Comparison of ENCODE assay signal across 20 mouse cellular contexts in genomic region chr17:45237246-45237645, GRCm38 (mm10).
DNase-seq lines count a peak whose midpoint lies in the region; ATAC-seq and TF ChIP-seq lines count a peak whose summit lies in the region.
"Had no signal": no experiment of that assay in that cellular context is flagged by ENCODE, and none has a peak within 500 bp of the region (broad histone marks: within the 10 kb centered on the region; RNA-seq: fewer than 3 reads in every experiment).

No protein-coding gene starts in this region.

- no peak overlapping the region for H3K27ac ChIP-seq in kidney, adult 2 months (ENCODE audit: insufficient read depth, low read depth, low read length)
- no peak overlapping the region for H3K27ac ChIP-seq in lung, postnatal 0 days (ENCODE audit: low read length)
- no peak overlapping the region for H3K27ac ChIP-seq in MEL (ENCODE audit: control insufficient read depth, low read depth, low read length)
- no peak overlapping the region for H3K27ac ChIP-seq in small intestine, adult 2 months (ENCODE audit: insufficient read depth, low read depth, low read length)
- H3K27ac ChIP-seq in kidney, embryonic 16.5 days (ENCODE audit: low read length), result no peak overlapping the region
- H3K27ac ChIP-seq: embryonic facial prominence, embryonic 15.5 days; forebrain, embryonic 10.5 days; hindbrain, embryonic 10.5 days; limb, embryonic 10.5 days; liver, embryonic 12.5 days had no signal

- H3K27me3 ChIP-seq in kidney, adult 2 months (replicated peaks; ENCODE audit: control insufficient read depth, insufficient read depth, low read length), result no peaks in the 10 kb centered on the region
- no peaks in the 10 kb centered on the region for H3K27me3 ChIP-seq in lung, postnatal 0 days (replicated peaks; ENCODE audit: insufficient read depth, low read length)
- no peaks in the 10 kb centered on the region for H3K27me3 ChIP-seq in MEL (ENCODE audit: control insufficient read depth in 1 of 2, insufficient read depth in 2 of 2, low read length in 2 of 2)
- no peaks in the 10 kb centered on the region for H3K27me3 ChIP-seq in small intestine, adult 2 months (ENCODE audit: control insufficient read depth, insufficient read depth, low read length)
- no peaks in the 10 kb centered on the region for H3K27me3 ChIP-seq in kidney, embryonic 16.5 days (ENCODE audit: insufficient read depth, low read length)
- H3K27me3 ChIP-seq: liver, embryonic 12.5 days had no signal

- no peak overlapping the region for H3K4me3 ChIP-seq in kidney, adult 2 months (ENCODE audit: insufficient read depth, low read depth, low read length)
- H3K4me3 ChIP-seq in lung, postnatal 0 days (ENCODE audit: low read depth, low read length), result no peak overlapping the region
- H3K4me3 ChIP-seq in MEL (ENCODE audit: control insufficient read depth in 1 of 2, insufficient read depth in 1 of 2, low read depth in 2 of 2, low read length in 2 of 2), result no peak overlapping the region
- H3K4me3 ChIP-seq in small intestine, adult 2 months (ENCODE audit: low read depth, low read length), result no peak overlapping the region
- no peak overlapping the region for H3K4me3 ChIP-seq in kidney, embryonic 16.5 days (ENCODE audit: low read length)
- H3K4me3 ChIP-seq: embryonic facial prominence, embryonic 15.5 days; forebrain, embryonic 10.5 days; hindbrain, embryonic 10.5 days; limb, embryonic 10.5 days; liver, embryonic 12.5 days; myocyte had no signal

- H3K4me1 ChIP-seq in kidney, adult 2 months (ENCODE audit: control insufficient read depth, insufficient read depth, low read length), result no peaks in the 10 kb centered on the region
- H3K4me1 ChIP-seq in lung, postnatal 0 days (ENCODE audit: insufficient read depth, low read depth, low read length), result no peaks in the 10 kb centered on the region
- no peaks in the 10 kb centered on the region for H3K4me1 ChIP-seq in MEL (ENCODE audit: control insufficient read depth in 1 of 2, insufficient read depth in 2 of 2, low read length in 2 of 2)
- no peaks in the 10 kb centered on the region for H3K4me1 ChIP-seq in small intestine, adult 2 months (ENCODE audit: control insufficient read depth, insufficient read depth, insufficient read length, low read length)
- no peaks in the 10 kb centered on the region for H3K4me1 ChIP-seq in kidney, embryonic 16.5 days (ENCODE audit: insufficient read depth, low read length)
- H3K4me1 ChIP-seq: liver, embryonic 12.5 days had no signal

- H3K79me2 ChIP-seq in MEL (ENCODE audit: control insufficient read depth, insufficient read depth, low read length, poor library complexity), result no peaks in the 10 kb centered on the region

- no peak for ATAC-seq in lung, postnatal 0 days
- no peak for ATAC-seq in kidney, embryonic 16.5 days (ENCODE audit: low FRiP score, low TSS enrichment)
- ATAC-seq: liver, embryonic 12.5 days had no signal

- no peak for DNase-seq in kidney, adult 2 months
- no peak for DNase-seq in kidney, postnatal 36 days
- no peak for DNase-seq in lung, postnatal 0 days (ENCODE audit: low spot score)
- no peak for DNase-seq in lung, postnatal 36 days
- DNase-seq in MEL (ENCODE audit: low read depth, low spot score), result no peak
- DNase-seq: adrenal gland, postnatal 25 days; cerebellum, adult 2 months; cerebellum, postnatal 36 days; gastrocnemius, postnatal 25 days; midbrain, embryonic 14.5 days; spleen, adult 18-20 months; thymus, postnatal 14 days had no signal

- TF ChIP-seq RAD21 in MEL (IDR thresholded peaks at IDR 0.05; ENCODE audit: low read depth, low read length), result no peak

- H3K9ac ChIP-seq in lung, postnatal 0 days (replicated peaks; ENCODE audit: low read depth), result no peak overlapping the region
- H3K9ac ChIP-seq in MEL (ENCODE audit: control insufficient read depth, low read depth, low read length, poor library complexity, severe bottlenecking), result no peak overlapping the region
- no peak overlapping the region for H3K9ac ChIP-seq in kidney, embryonic 16.5 days (replicated peaks; ENCODE audit: low read length)
- H3K9ac ChIP-seq: embryonic facial prominence, embryonic 15.5 days; liver, embryonic 12.5 days had no signal

- WGBS in kidney, adult 2 months, result 72% methylated on average over 1 of the region's 1 CpGs
- WGBS in lung, postnatal 0 days, result 71% methylated on average over 1 of the region's 1 CpGs
- 81% methylated on average over 1 of the region's 1 CpGs for WGBS in small intestine, adult 2 months
- 89% methylated on average over 1 of the region's 1 CpGs for WGBS in kidney, embryonic 16.5 days

- no peak for TF ChIP-seq POLR2A in kidney, adult 2 months (IDR thresholded peaks at IDR 0.05; ENCODE audit: low read depth, low read length)
- TF ChIP-seq POLR2A in MEL (IDR thresholded peaks at IDR 0.05; ENCODE audit: control insufficient read depth in 1 of 2, insufficient read depth in 1 of 2, low read depth in 1 of 2, low read length in 2 of 2, poor library complexity in 1 of 2), result no peak
- TF ChIP-seq POLR2A in small intestine, adult 2 months (IDR thresholded peaks at IDR 0.05; ENCODE audit: low read depth, low read length), result no peak

- no peak overlapping the region for H3K4me2 ChIP-seq in lung, postnatal 0 days (replicated peaks; ENCODE audit: low read depth, low read length)
- no peak overlapping the region for H3K4me2 ChIP-seq in kidney, embryonic 16.5 days (replicated peaks; ENCODE audit: low read depth, low read length)
- H3K4me2 ChIP-seq: embryonic facial prominence, embryonic 15.5 days; liver, embryonic 12.5 days had no signal

- no peak for TF ChIP-seq EP300 in lung, postnatal 0 days (IDR thresholded peaks at IDR 0.05)
- TF ChIP-seq EP300 in MEL (IDR thresholded peaks at IDR 0.05; ENCODE audit: low read depth in 1 of 2, low read length in 2 of 2), result no peak

- no peaks in the 10 kb centered on the region for H3K9me3 ChIP-seq in lung, postnatal 0 days (ENCODE audit: low read length)
- H3K9me3 ChIP-seq in MEL (replicated peaks; ENCODE audit: insufficient read depth, low read length), result no peaks in the 10 kb centered on the region
- H3K9me3 ChIP-seq in kidney, embryonic 16.5 days (ENCODE audit: low read length), result 0 out of 2 replicates have a peak, but pooled peaks cover 6% of the 10 kb centered on the region
- H3K9me3 ChIP-seq: embryonic facial prominence, embryonic 15.5 days; limb, embryonic 10.5 days had no signal

- 0 out of 2 replicates have a peak, but pooled peaks have one; percentile 4 for TF ChIP-seq CTCF in kidney, adult 2 months (conservative IDR thresholded peaks at IDR 0.05; ENCODE audit: insufficient read depth, insufficient read length, low read depth, low read length)
- peak; percentile 29 for TF ChIP-seq CTCF in lung, postnatal 0 days (IDR thresholded peaks at IDR 0.05)
- TF ChIP-seq CTCF in MEL (IDR thresholded peaks at IDR 0.05 in 2 of 3, conservative IDR thresholded peaks at IDR 0.05 in 1 of 3; ENCODE audit: control insufficient read depth in 1 of 3, insufficient read depth in 1 of 3, low read depth in 2 of 3, low read length in 3 of 3, poor library complexity in 1 of 3, severe bottlenecking in 1 of 3), result peak; percentile 15 to 41 (median 34)
- peak; percentile 9; the same call in 1 of the 2 replicates for TF ChIP-seq CTCF in small intestine, adult 2 months (IDR thresholded peaks at IDR 0.05; ENCODE audit: extremely low read depth, insufficient read length, insufficient replicate concordance, low read depth, low read length)

- H3K36me3 ChIP-seq in kidney, adult 2 months (ENCODE audit: control insufficient read depth, insufficient read depth, low read length), result no peaks in the 10 kb centered on the region
- H3K36me3 ChIP-seq in lung, postnatal 0 days (ENCODE audit: insufficient read depth, low read length), result no peaks in the 10 kb centered on the region
- no peaks in the 10 kb centered on the region for H3K36me3 ChIP-seq in MEL (ENCODE audit: control insufficient read depth in 1 of 2, insufficient read depth in 2 of 2, low read length in 2 of 2)
- H3K36me3 ChIP-seq in small intestine, adult 2 months (ENCODE audit: control insufficient read depth, insufficient read depth, low read length), result no peaks in the 10 kb centered on the region
- no peaks in the 10 kb centered on the region for H3K36me3 ChIP-seq in kidney, embryonic 16.5 days (ENCODE audit: insufficient read depth, low read length)
- H3K36me3 ChIP-seq: embryonic facial prominence, embryonic 15.5 days; forebrain, embryonic 10.5 days; hindbrain, embryonic 10.5 days; limb, embryonic 10.5 days; liver, embryonic 12.5 days had no signal

TF ChIP-seq in MEL, 35 proteins besides CTCF, POLR2A, EP300 and RAD21:
- TF ChIP-seq MYC (IDR thresholded peaks at IDR 0.05; ENCODE audit: low read depth, low read length) (no peak), SMC3 (IDR thresholded peaks at IDR 0.05; ENCODE audit: low read depth, low read length) (peak; percentile 25; the same call in 1 of the 2 replicates), GABPA (IDR thresholded peaks at IDR 0.05; ENCODE audit: low read depth, low read length) (no peak), ELF1 (IDR thresholded peaks at IDR 0.05; ENCODE audit: low read depth, low read length) (no peak), MAFK (IDR thresholded peaks at IDR 0.05; ENCODE audit: borderline replicate concordance, low read depth, low read length) (no peak), ZMIZ1 (IDR thresholded peaks at IDR 0.05; ENCODE audit: low read depth, low read length) (no peak)
